Mouse (Mus musculus) urinary bladder, postnatal 36 days (tissue): ENCODE data around the gene Naaladl2.

Source experiments
- DNase-seq, 2 experiments: peaks; one replicate each; pipeline ENCODE4 v3.0.0; 2022; ENCODE audit warnings: low spot score in 2 of 2, mixed read lengths in 1 of 2

Gene Naaladl2

GRCm38 (mm10) chr3:24690162-24690915 is 453.7 kb downstream of the Naaladl2 start:
- DNase-seq, result no peak

- DNase-seq, result no peak
These were observed 473.6 kb downstream of the Naaladl2 start for GRCm38 (mm10) chr3:24670500-24670899.

- no peak for DNase-seq
These were observed 475.8 kb downstream of the Naaladl2 start for GRCm38 (mm10) chr3:24668052-24668916.

- DNase-seq, result no peak
These were observed 478.7 kb downstream of the Naaladl2 start for GRCm38 (mm10) chr3:24665408-24665807.

GRCm38 (mm10) chr3:24663749-24664148 is 480.3 kb downstream of the Naaladl2 start:
- no peak for DNase-seq

- DNase-seq, result peak in 1 of 2 experiments; percentile 9
These were observed 514.0 kb downstream of the Naaladl2 start for GRCm38 (mm10) chr3:24630032-24630431.

- DNase-seq, result no peak
These were observed 538.6 kb downstream of the Naaladl2 start for GRCm38 (mm10) chr3:24605485-24605884.

GRCm38 (mm10) chr3:24604791-24605320 is 539.2 kb downstream of the Naaladl2 start:
- no peak for DNase-seq

GRCm38 (mm10) chr3:24595447-24595846 is 548.6 kb downstream of the Naaladl2 start:
- DNase-seq, result no peak

GRCm38 (mm10) chr3:24556617-24557016 is 587.4 kb downstream of the Naaladl2 start:
- DNase-seq, result no peak

- DNase-seq, result no peak
These were observed 590.4 kb downstream of the Naaladl2 start for GRCm38 (mm10) chr3:24553701-24554100.

GRCm38 (mm10) chr3:24552631-24553030 is 591.4 kb downstream of the Naaladl2 start:
- no peak for DNase-seq

GRCm38 (mm10) chr3:24533775-24534458 is 610.1 kb downstream of the Naaladl2 start:
- DNase-seq, result no peak

- DNase-seq, result no peak
These were observed 629.1 kb downstream of the Naaladl2 start for GRCm38 (mm10) chr3:24514918-24515317.

GRCm38 (mm10) chr3:24486456-24487112 is 657.5 kb downstream of the Naaladl2 start:
- DNase-seq, result no peak

GRCm38 (mm10) chr3:24463941-24464340 is 680.1 kb downstream of the Naaladl2 start:
- no peak for DNase-seq

- DNase-seq, result no peak
These were observed 703.4 kb downstream of the Naaladl2 start for GRCm38 (mm10) chr3:24440621-24441020.

GRCm38 (mm10) chr3:24432761-24433160 is 711.3 kb downstream of the Naaladl2 start:
- peak in 1 of 2 experiments; percentile 1 for DNase-seq

GRCm38 (mm10) chr3:24391737-24392136 is 752.3 kb downstream of the Naaladl2 start:
- no peak for DNase-seq

- DNase-seq, result no peak
These were observed 752.8 kb downstream of the Naaladl2 start for GRCm38 (mm10) chr3:24391311-24391710.

- DNase-seq, result no peak
These were observed 789.1 kb downstream of the Naaladl2 start for GRCm38 (mm10) chr3:24355010-24355409.
